Mouse (Mus musculus): ENCODE measurements around the gene Tshb.
A peak's percentile ranks its signal among the peaks of the same experiment; 100 is the strongest.

Gene Tshb

GRCm38 (mm10) chr3:102782618-102783017 lies at the start of gene Tshb:
Gene Tshb, minus strand, starts transcription at chr3:102782718.
- no peak for DNase-seq (ENCODE audit: low spot score in 2 of 2)

- DNase-seq (ENCODE audit: low spot score in 2 of 2), result peak; percentile 56 to 64
These were observed 21.4 kb upstream of the Tshb start for GRCm38 (mm10) chr3:102803937-102804336.

GRCm38 (mm10) chr3:102787369-102787768 lies 4.9 kb upstream of the Tshb start:
- DNase-seq (ENCODE audit: low spot score in 2 of 2), result no peak

- no peak for DNase-seq (ENCODE audit: low spot score in 2 of 2)
These were observed 9.5 kb downstream of the Tshb start for GRCm38 (mm10) chr3:102773018-102773417.

GRCm38 (mm10) chr3:102764850-102765249 lies 17.7 kb downstream of the Tshb start:
- no peak for DNase-seq (ENCODE audit: low spot score in 2 of 2)

- no peak for DNase-seq (ENCODE audit: low spot score in 2 of 2)
These were observed 18.7 kb downstream of the Tshb start for GRCm38 (mm10) chr3:102763713-102764400.

GRCm38 (mm10) chr3:102762388-102762787 lies 20.1 kb downstream of the Tshb start:
- no peak for DNase-seq (ENCODE audit: low spot score in 2 of 2)

GRCm38 (mm10) chr3:102760236-102760635 lies 22.3 kb downstream of the Tshb start:
- no peak for DNase-seq (ENCODE audit: low spot score in 2 of 2)

- DNase-seq (ENCODE audit: low spot score in 2 of 2), result no peak
These were observed 25.5 kb downstream of the Tshb start for GRCm38 (mm10) chr3:102757019-102757418.

- DNase-seq (ENCODE audit: low spot score in 2 of 2), result peak; percentile 72 to 75
These were observed 26.7 kb downstream of the Tshb start for GRCm38 (mm10) chr3:102755801-102756200.

GRCm38 (mm10) chr3:102752457-102752856 lies 30.1 kb downstream of the Tshb start:
- DNase-seq (ENCODE audit: low spot score in 2 of 2), result no peak

- DNase-seq (ENCODE audit: low spot score in 2 of 2), result no peak
These were observed 30.5 kb downstream of the Tshb start for GRCm38 (mm10) chr3:102752053-102752452.

- DNase-seq (ENCODE audit: low spot score in 2 of 2), result no peak
These were observed 31.0 kb downstream of the Tshb start for GRCm38 (mm10) chr3:102751536-102751935.

GRCm38 (mm10) chr3:102751136-102751535 lies 31.4 kb downstream of the Tshb start:
- DNase-seq (ENCODE audit: low spot score in 2 of 2), result no peak

GRCm38 (mm10) chr3:102748686-102749085 lies 33.8 kb downstream of the Tshb start:
- DNase-seq (ENCODE audit: low spot score in 2 of 2), result no peak

- DNase-seq (ENCODE audit: low spot score in 2 of 2), result no peak
These were observed 34.5 kb downstream of the Tshb start for GRCm38 (mm10) chr3:102748038-102748437.

- no peak for DNase-seq (ENCODE audit: low spot score in 2 of 2)
These were observed 36.3 kb downstream of the Tshb start for GRCm38 (mm10) chr3:102746174-102746573.

GRCm38 (mm10) chr3:102744657-102745056 lies 37.9 kb downstream of the Tshb start:
- no peak for DNase-seq (ENCODE audit: low spot score in 2 of 2)

- no peak for DNase-seq (ENCODE audit: low spot score in 2 of 2)
These were observed 38.6 kb downstream of the Tshb start for GRCm38 (mm10) chr3:102743781-102744471.

GRCm38 (mm10) chr3:102743202-102743601 lies 39.3 kb downstream of the Tshb start:
- DNase-seq (ENCODE audit: low spot score in 2 of 2), result no peak

GRCm38 (mm10) chr3:102742725-102743124 lies 39.8 kb downstream of the Tshb start:
- no peak for DNase-seq (ENCODE audit: low spot score in 2 of 2)

- no peak for DNase-seq (ENCODE audit: low spot score in 2 of 2)
These were observed 43.6 kb downstream of the Tshb start for GRCm38 (mm10) chr3:102738926-102739325.

- DNase-seq (ENCODE audit: low spot score in 2 of 2), result no peak
These were observed 44.2 kb downstream of the Tshb start for GRCm38 (mm10) chr3:102738161-102738901.
